Mouse (Mus musculus): ENCODE results near the gene Lin52. TPM values are rescaled to one million over a fixed set of nuclear protein-coding genes. Genes with fewer than 3 reads are reported as not detected.
A peak's percentile ranks its signal among the peaks of the same experiment; 100 is the strongest.
"Not testable (repeated sequence)": the region's sequence is repeated elsewhere in the genome, so short reads cannot be mapped to it uniquely, and the experiment has no call there.

The Lin52 gene
- polyA plus RNA-seq, 1 experiment from 2014 or later, result 31.9 TPM

DNA sequence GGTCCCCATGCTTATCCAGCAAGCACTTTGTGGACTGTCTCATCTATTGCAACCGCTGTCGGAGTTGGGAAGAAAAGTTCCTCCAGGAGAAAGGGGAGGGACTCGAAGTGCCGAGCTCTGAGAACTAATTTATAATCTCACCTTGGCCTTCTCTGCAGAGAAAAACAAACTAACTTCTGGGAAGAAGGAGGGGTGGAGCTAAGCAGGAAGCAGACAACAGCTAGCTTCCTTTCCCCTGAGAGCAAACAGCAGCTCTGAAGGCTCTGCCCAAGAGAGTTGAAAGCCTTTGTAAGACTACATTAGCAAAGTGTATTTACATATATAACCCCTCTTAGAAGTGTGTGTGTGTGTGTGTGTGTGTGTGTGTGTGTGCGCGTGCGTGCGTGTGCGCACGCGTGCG, 74.2 kb downstream of the Lin52 start:
- H3K27me3 ChIP-seq (replicated peaks; ENCODE audit: control insufficient read depth, insufficient read depth, low read length), result no peaks in the 10 kb centered on the region
- H3K9ac ChIP-seq (ENCODE audit: low read depth, low read length), result no peak overlapping the region
- H3K4me3 ChIP-seq (ENCODE audit: low read length), result no peak overlapping the region
- no peaks in the 10 kb centered on the region; the same call in 1 of the 2 replicates for H3K4me1 ChIP-seq (ENCODE audit: control insufficient read depth, insufficient read depth, low read depth, low read length)
- ATAC-seq, result no peak
- WGBS, result 86% methylated on average over 12 of the region's 12 CpGs
- no peaks in the 10 kb centered on the region for H3K9me3 ChIP-seq (ENCODE audit: control insufficient read depth, low read length)
- no peak overlapping the region for H3K4me2 ChIP-seq (ENCODE audit: low read length)
- H3K27ac ChIP-seq (ENCODE audit: low read depth, low read length), result no peak overlapping the region
- H3K36me3 ChIP-seq (ENCODE audit: control insufficient read depth, insufficient read depth, low read length), result no peaks in the 10 kb centered on the region

- WGBS, result 95% methylated on average over 5 of the region's 5 CpGs
Measured at GRCm38 (mm10) chr12:84530426-84530825, 79.2 kb downstream of the Lin52 start.

DNA sequence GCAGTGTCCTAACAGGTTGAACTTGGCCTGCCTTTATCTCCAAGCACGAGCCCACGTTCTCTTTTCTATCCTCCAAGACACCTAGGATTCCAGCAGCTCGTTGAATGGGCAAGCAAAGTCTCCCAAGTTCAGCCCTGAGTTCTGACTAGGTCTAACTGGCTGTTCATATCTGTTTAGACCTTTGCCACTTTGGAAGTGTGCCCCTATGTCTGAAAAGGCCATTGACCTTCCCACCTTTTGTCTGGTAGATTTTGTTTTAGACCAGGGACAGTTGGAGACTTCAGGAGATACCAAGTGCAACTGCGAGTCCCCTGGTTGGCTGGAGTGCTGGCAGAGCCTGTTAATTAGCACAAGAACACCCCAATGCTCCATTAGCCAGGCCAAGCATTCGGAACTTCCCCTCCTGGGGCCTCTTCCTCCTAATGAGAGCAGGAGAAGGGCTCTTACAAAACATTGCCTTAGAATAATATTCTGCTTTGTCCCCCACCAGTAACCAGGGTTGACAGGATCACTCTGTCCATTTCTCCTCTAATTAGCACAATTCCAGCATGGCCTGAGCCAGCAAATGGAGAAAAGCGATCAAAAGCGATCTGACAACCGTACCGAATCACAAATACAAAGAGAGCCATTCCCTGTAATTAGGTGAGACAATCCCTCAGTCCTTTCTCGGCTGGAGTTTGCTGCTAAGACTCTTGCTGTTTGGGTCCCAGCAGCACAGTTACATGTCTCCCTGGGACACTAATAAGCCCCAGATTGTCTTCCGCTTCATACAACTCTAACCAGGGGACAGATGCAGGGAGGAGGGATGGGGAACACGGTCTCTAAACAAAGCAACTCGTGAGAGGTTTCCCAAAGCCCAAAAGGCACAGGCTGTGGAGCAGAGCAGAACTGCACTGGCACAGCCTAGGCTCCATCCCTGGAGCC, 80.9 kb downstream of the Lin52 start:
- Histone ChIP-seq H3K36me3 (ENCODE audit: control insufficient read depth, insufficient read depth, low read length) (no peaks in the 10 kb centered on the region), H3K27me3 (replicated peaks; ENCODE audit: control insufficient read depth, insufficient read depth, low read length) (peaks cover 6% of the 10 kb centered on the region; the same call in 1 of the 2 replicates), H3K4me1 (ENCODE audit: control insufficient read depth, insufficient read depth, low read depth, low read length) (peaks cover 8% of the 10 kb centered on the region), H3K4me2 (ENCODE audit: low read length) (no peak overlapping the region), H3K27ac (ENCODE audit: low read depth, low read length) (peak overlapping the region; percentile 51; the same call in 1 of the 2 replicates), H3K4me3 (ENCODE audit: low read length) (no peak overlapping the region), H3K9me3 (ENCODE audit: control insufficient read depth, low read length) (no peaks in the 10 kb centered on the region), H3K9ac (ENCODE audit: low read depth, low read length) (no peak overlapping the region)
- peak; percentile 90 for ATAC-seq
- 27% methylated on average over 13 of the region's 13 CpGs for WGBS

More at GRCm38 (mm10) chr12:84530426-84530825, 79.2 kb downstream of the Lin52 start:
- Histone ChIP-seq H3K9ac (ENCODE audit: low read depth, low read length) (no peak overlapping the region), H3K9me3 (ENCODE audit: control insufficient read depth, low read length) (no peaks in the 10 kb centered on the region), H3K4me1 (ENCODE audit: control insufficient read depth, insufficient read depth, low read depth, low read length) (peaks cover 8% of the 10 kb centered on the region), H3K4me3 (ENCODE audit: low read length) (no peak overlapping the region), H3K4me2 (ENCODE audit: low read length) (no peak overlapping the region), H3K27me3 (replicated peaks; ENCODE audit: control insufficient read depth, insufficient read depth, low read length) (peaks cover under 1% of the 10 kb centered on the region; the same call in 1 of the 2 replicates), H3K36me3 (ENCODE audit: control insufficient read depth, insufficient read depth, low read length) (no peaks in the 10 kb centered on the region), H3K27ac (ENCODE audit: low read depth, low read length) (no peak overlapping the region)
- no peak for ATAC-seq

GRCm38 (mm10) chr12:84532830-84533199, 81.6 kb downstream of the Lin52 start:
- H3K27ac ChIP-seq (ENCODE audit: low read depth, low read length), result peak overlapping the region; percentile 51; the same call in 1 of the 2 replicates
- no peaks in the 10 kb centered on the region for H3K36me3 ChIP-seq (ENCODE audit: control insufficient read depth, insufficient read depth, low read length)
- no peak overlapping the region for H3K4me2 ChIP-seq (ENCODE audit: low read length)
- H3K9ac ChIP-seq (ENCODE audit: low read depth, low read length), result no peak overlapping the region
- peaks cover 6% of the 10 kb centered on the region; the same call in 1 of the 2 replicates for H3K27me3 ChIP-seq (replicated peaks; ENCODE audit: control insufficient read depth, insufficient read depth, low read length)
- peaks cover 8% of the 10 kb centered on the region for H3K4me1 ChIP-seq (ENCODE audit: control insufficient read depth, insufficient read depth, low read depth, low read length)
- no peaks in the 10 kb centered on the region for H3K9me3 ChIP-seq (ENCODE audit: control insufficient read depth, low read length)
- H3K4me3 ChIP-seq (ENCODE audit: low read length), result no peak overlapping the region
- peak; percentile 21; the same call in 1 of the 2 replicates for ATAC-seq
- 50% methylated on average over 8 of the region's 8 CpGs for WGBS

DNA sequence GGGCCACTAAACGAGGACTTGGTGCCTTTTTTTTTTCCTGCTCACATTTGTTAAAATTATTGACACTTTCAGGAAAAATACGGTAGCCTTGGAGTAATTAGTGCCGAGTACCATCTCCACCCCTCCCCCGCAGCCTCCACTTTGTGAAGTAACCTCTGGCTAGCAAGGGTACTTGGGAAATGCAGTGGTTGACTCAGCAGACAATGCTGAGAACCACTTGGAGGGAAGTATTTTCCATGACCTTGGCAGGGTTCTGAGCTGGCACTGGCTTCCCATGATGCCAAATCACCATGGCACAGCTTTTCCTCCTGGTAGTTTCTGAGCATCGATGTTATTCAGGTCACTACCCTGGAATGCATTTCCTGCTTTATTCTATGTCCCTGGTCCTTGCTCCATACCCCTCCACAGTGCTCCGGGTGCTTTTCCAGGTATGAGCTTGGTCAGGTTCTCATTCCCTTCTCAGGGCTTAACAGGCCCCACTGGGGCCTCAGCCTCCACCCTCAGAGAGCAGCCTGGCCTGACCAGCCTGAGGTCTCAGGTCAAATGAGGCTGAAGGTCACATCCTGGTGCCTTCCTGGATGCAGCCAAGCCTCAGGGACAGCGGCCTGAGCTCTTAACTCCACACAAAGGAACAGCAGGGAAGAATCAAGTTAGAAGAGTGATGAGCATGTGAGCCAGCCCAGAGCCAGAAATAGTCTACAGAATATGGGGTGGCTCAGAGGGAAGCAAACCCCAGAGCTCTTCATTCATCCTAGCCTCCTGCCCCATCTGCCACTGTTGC, 82.7 kb downstream of the Lin52 start:
- Histone ChIP-seq H3K9me3 (ENCODE audit: control insufficient read depth, low read length) (no peaks in the 10 kb centered on the region), H3K27me3 (replicated peaks; ENCODE audit: control insufficient read depth, insufficient read depth, low read length) (peaks cover 6% of the 10 kb centered on the region; the same call in 1 of the 2 replicates), H3K9ac (ENCODE audit: low read depth, low read length) (no peak overlapping the region), H3K36me3 (ENCODE audit: control insufficient read depth, insufficient read depth, low read length) (no peaks in the 10 kb centered on the region), H3K27ac (ENCODE audit: low read depth, low read length) (no peak overlapping the region), H3K4me2 (ENCODE audit: low read length) (no peak overlapping the region), H3K4me3 (ENCODE audit: low read length) (no peak overlapping the region), H3K4me1 (ENCODE audit: control insufficient read depth, insufficient read depth, low read depth, low read length) (peaks cover 8% of the 10 kb centered on the region)
- no peak for ATAC-seq
- WGBS, result 70% methylated on average over 7 of the region's 7 CpGs

DNA sequence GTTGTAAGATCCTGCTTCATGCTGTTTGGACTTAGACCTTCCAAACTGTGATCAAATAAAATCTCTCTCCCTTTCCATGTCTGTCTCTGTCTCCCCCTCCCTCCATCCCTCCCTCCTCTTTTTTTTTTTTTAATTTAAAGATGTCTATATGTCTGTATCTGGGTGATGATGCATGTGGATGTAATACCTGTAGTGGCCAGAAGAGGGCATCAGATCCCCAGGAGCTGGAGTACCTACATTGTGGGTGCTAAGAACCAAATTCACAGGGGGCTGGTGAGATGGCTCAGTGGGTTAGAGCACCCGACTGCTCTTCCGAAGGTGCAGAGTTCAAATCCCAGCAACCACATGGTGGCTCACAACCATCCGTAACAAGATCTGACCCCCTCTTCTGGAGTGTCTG, 88.3 kb downstream of the Lin52 start:
- not testable (repeated sequence) for H3K9ac ChIP-seq (ENCODE audit: low read depth, low read length); ATAC-seq; H3K9me3 ChIP-seq (ENCODE audit: control insufficient read depth, low read length); H3K4me2 ChIP-seq (ENCODE audit: low read length); H3K27me3 ChIP-seq (replicated peaks; ENCODE audit: control insufficient read depth, insufficient read depth, low read length); H3K4me1 ChIP-seq (ENCODE audit: control insufficient read depth, insufficient read depth, low read depth, low read length); H3K27ac ChIP-seq (ENCODE audit: low read depth, low read length); H3K4me3 ChIP-seq (ENCODE audit: low read length); H3K36me3 ChIP-seq (ENCODE audit: control insufficient read depth, insufficient read depth, low read length)
- 77% methylated on average over 3 of the region's 3 CpGs for WGBS

- ATAC-seq, result no peak; the same call in 1 of the 2 replicates
- Histone ChIP-seq H3K4me1 (ENCODE audit: control insufficient read depth, insufficient read depth, low read depth, low read length) (no peaks in the 10 kb centered on the region), H3K9me3 (ENCODE audit: control insufficient read depth, low read length) (no peaks in the 10 kb centered on the region), H3K9ac (ENCODE audit: low read depth, low read length) (no peak overlapping the region), H3K4me2 (ENCODE audit: low read length) (no peak overlapping the region), H3K4me3 (ENCODE audit: low read length) (no peak overlapping the region), H3K36me3 (ENCODE audit: control insufficient read depth, insufficient read depth, low read length) (no peaks in the 10 kb centered on the region), H3K27ac (ENCODE audit: low read depth, low read length) (no peak overlapping the region), H3K27me3 (replicated peaks; ENCODE audit: control insufficient read depth, insufficient read depth, low read length) (peaks cover 4% of the 10 kb centered on the region)
- WGBS, result 61% methylated on average over 11 of the region's 11 CpGs
Measured at GRCm38 (mm10) chr12:84541391-84541958, 90.3 kb downstream of the Lin52 start.

GRCm38 (mm10) chr12:84546028-84546427, 94.8 kb downstream of the Lin52 start:
- H3K27ac ChIP-seq (ENCODE audit: low read depth, low read length), result no peak overlapping the region
- H3K4me3 ChIP-seq (ENCODE audit: low read length), result no peak overlapping the region
- ATAC-seq, result peak; percentile 59; the same call in 1 of the 2 replicates
- WGBS, result 5% methylated on average over 12 of the region's 12 CpGs
- H3K9me3 ChIP-seq (ENCODE audit: control insufficient read depth, low read length), result no peaks in the 10 kb centered on the region
- no peaks in the 10 kb centered on the region for H3K36me3 ChIP-seq (ENCODE audit: control insufficient read depth, insufficient read depth, low read length)
- peak overlapping the region; percentile 14; the same call in 1 of the 2 replicates for H3K4me2 ChIP-seq (ENCODE audit: low read length)
- H3K27me3 ChIP-seq (replicated peaks; ENCODE audit: control insufficient read depth, insufficient read depth, low read length), result no peaks in the 10 kb centered on the region; the same call in 1 of the 2 replicates
- H3K9ac ChIP-seq (ENCODE audit: low read depth, low read length), result no peak overlapping the region
- H3K4me1 ChIP-seq (ENCODE audit: control insufficient read depth, insufficient read depth, low read depth, low read length), result no peaks in the 10 kb centered on the region
